30 mouse cellular contexts compared by ENCODE assay signal in genomic region chr10:60900992-60901391, GRCm38 (mm10).
A peak's percentile ranks its signal among the peaks of the same experiment; 100 is the strongest.
DNase-seq lines count a peak whose midpoint lies in the region; ATAC-seq and TF ChIP-seq lines count a peak whose summit lies in the region.
"Had no signal": no experiment of that assay in that cellular context is flagged by ENCODE, and none has a peak within 500 bp of the region (broad histone marks: within the 10 kb centered on the region; RNA-seq: fewer than 3 reads in every experiment).

No protein-coding gene starts in this region.

- no peak overlapping the region for H3ac ChIP-seq in C2C12 (ENCODE audit: control insufficient read depth, insufficient read length, low read depth)

- H3K27me3 ChIP-seq in forebrain, embryonic 11.5 days (ENCODE audit: control insufficient read depth, insufficient read depth, low read length) = no peaks in the 10 kb centered on the region
- no peaks in the 10 kb centered on the region for H3K27me3 ChIP-seq in forebrain, embryonic 16.5 days (replicated peaks; ENCODE audit: control insufficient read depth, insufficient read depth, low read length)
- no peaks in the 10 kb centered on the region for H3K27me3 ChIP-seq in C2C12 (ENCODE audit: control insufficient read depth, insufficient read depth, insufficient read length)
- H3K27me3 ChIP-seq in midbrain, embryonic 16.5 days (ENCODE audit: control insufficient read depth, insufficient read depth, low read depth, low read length) = no peaks in the 10 kb centered on the region
- H3K27me3 ChIP-seq: forebrain, embryonic 12.5 days; forebrain, embryonic 15.5 days; heart, embryonic 13.5 days had no signal

- H3K27ac ChIP-seq in forebrain, embryonic 11.5 days (ENCODE audit: low read depth, low read length) = no peak overlapping the region
- H3K27ac ChIP-seq in forebrain, embryonic 16.5 days (ENCODE audit: low read length) = no peak overlapping the region
- H3K27ac ChIP-seq in midbrain, embryonic 16.5 days (ENCODE audit: low read length) = no peak overlapping the region
- no peak overlapping the region for H3K27ac ChIP-seq in layer of hippocampus, adult 2 months
- H3K27ac ChIP-seq: forebrain, embryonic 12.5 days; forebrain, embryonic 15.5 days; heart, adult 2 months; heart, embryonic 10.5 days; heart, embryonic 13.5 days; hindbrain, embryonic 14.5 days; hindbrain, postnatal 0 days had no signal

- no peaks in the 10 kb centered on the region for H3K79me3 ChIP-seq in C2C12 (ENCODE audit: low read depth)

- H3K36me3 ChIP-seq in forebrain, embryonic 11.5 days (ENCODE audit: control insufficient read depth, insufficient read depth, low read length) = no peaks in the 10 kb centered on the region
- no peaks in the 10 kb centered on the region for H3K36me3 ChIP-seq in forebrain, embryonic 16.5 days (ENCODE audit: control insufficient read depth, insufficient read depth)
- no peaks in the 10 kb centered on the region for H3K36me3 ChIP-seq in C2C12 (ENCODE audit: control insufficient read depth, insufficient read depth)
- no peaks in the 10 kb centered on the region for H3K36me3 ChIP-seq in midbrain, embryonic 16.5 days (ENCODE audit: control insufficient read depth, insufficient read depth, low read length)
- H3K36me3 ChIP-seq: forebrain, embryonic 12.5 days; forebrain, embryonic 15.5 days; G1E; heart, embryonic 10.5 days; heart, embryonic 13.5 days had no signal

- TF ChIP-seq CTCF in C2C12 (IDR thresholded peaks at IDR 0.05; ENCODE audit: control insufficient read depth, insufficient read depth, insufficient read length) = no peak
- no peak for TF ChIP-seq CTCF in layer of hippocampus, adult 2 months (conservative IDR thresholded peaks at IDR 0.05)

- no peaks in the 10 kb centered on the region for H3K9me3 ChIP-seq in forebrain, embryonic 11.5 days (ENCODE audit: control insufficient read depth, low read length)
- H3K9me3 ChIP-seq in forebrain, embryonic 16.5 days (ENCODE audit: control insufficient read depth, low read length) = no peaks in the 10 kb centered on the region
- H3K9me3 ChIP-seq in midbrain, embryonic 16.5 days (replicated peaks; ENCODE audit: control insufficient read depth, low read length, poor library complexity, severe bottlenecking) = no peaks in the 10 kb centered on the region
- H3K9me3 ChIP-seq: forebrain, embryonic 12.5 days; forebrain, embryonic 15.5 days; heart, embryonic 10.5 days; heart, embryonic 13.5 days had no signal

- 90% methylated on average over 2 of the region's 2 CpGs for WGBS in forebrain, embryonic 11.5 days
- 95% methylated on average over 2 of the region's 2 CpGs for WGBS in forebrain, embryonic 16.5 days
- WGBS in midbrain, embryonic 16.5 days = 92% methylated on average over 2 of the region's 2 CpGs

- no peaks in the 10 kb centered on the region for H3K4me1 ChIP-seq in forebrain, embryonic 11.5 days (replicated peaks; ENCODE audit: control insufficient read depth, insufficient read depth, low read length)
- H3K4me1 ChIP-seq in forebrain, embryonic 16.5 days (replicated peaks; ENCODE audit: control insufficient read depth, insufficient read depth, low read length) = no peaks in the 10 kb centered on the region
- H3K4me1 ChIP-seq in midbrain, embryonic 16.5 days (ENCODE audit: control insufficient read depth, insufficient read depth, low read length) = 0 out of 2 replicates have a peak, but pooled peaks cover 2% of the 10 kb centered on the region
- H3K4me1 ChIP-seq: forebrain, embryonic 15.5 days; heart, embryonic 10.5 days; heart, embryonic 13.5 days had no signal

- H3K4me2 ChIP-seq in forebrain, embryonic 11.5 days (ENCODE audit: low read depth, low read length, severe bottlenecking) = no peak overlapping the region
- no peak overlapping the region for H3K4me2 ChIP-seq in forebrain, embryonic 16.5 days (ENCODE audit: low read length)
- H3K4me2 ChIP-seq in midbrain, embryonic 16.5 days (ENCODE audit: low read length) = no peak overlapping the region
- H3K4me2 ChIP-seq: forebrain, embryonic 12.5 days; forebrain, embryonic 15.5 days; heart, embryonic 13.5 days; hindbrain, embryonic 14.5 days had no signal

- H3K4me3 ChIP-seq in forebrain, embryonic 11.5 days (ENCODE audit: low read depth, low read length) = no peak overlapping the region
- H3K4me3 ChIP-seq in forebrain, embryonic 16.5 days (replicated peaks; ENCODE audit: low read length) = no peak overlapping the region
- H3K4me3 ChIP-seq in C2C12 (ENCODE audit: insufficient read depth, poor library complexity, severe bottlenecking) = no peak overlapping the region
- H3K4me3 ChIP-seq in midbrain, embryonic 16.5 days (ENCODE audit: low read depth, low read length) = no peak overlapping the region
- H3K4me3 ChIP-seq in layer of hippocampus, adult 2 months = no peak overlapping the region
- H3K4me3 ChIP-seq: forebrain, embryonic 12.5 days; forebrain, embryonic 15.5 days; heart, adult 2 months; heart, embryonic 10.5 days; heart, embryonic 13.5 days had no signal

- DNase-seq in forebrain, embryonic 11.5 days (ENCODE audit: low spot score) = peak; percentile 20
- peak; percentile 26 for DNase-seq in NIH3T3 (ENCODE audit: low read depth)
- no peak for DNase-seq in layer of hippocampus, adult 2 months (ENCODE audit: low spot score in 2 of 2)
- no peak for DNase-seq in retina, postnatal 1 day
- DNase-seq in adrenal gland, postnatal 4 days (ENCODE audit: low spot score in 2 of 2) = no peak
- DNase-seq: adrenal gland, adult 2 months; adrenal gland, postnatal 25 days; B cell, adult 2 months; cerebellum, adult 18-20 months; cerebellum, adult 9-10 months; cerebellum, postnatal 14 days; gastrocnemius, postnatal 10 days; gastrocnemius, postnatal 36 days; heart, adult 2 months; heart, postnatal 14 days; heart, postnatal 4 days; kidney, adult 2 months had no signal

- no peak for ATAC-seq in forebrain, embryonic 11.5 days (replicated peaks; ENCODE audit: low FRiP score)
- no peak for ATAC-seq in forebrain, embryonic 16.5 days
- no peak for ATAC-seq in midbrain, embryonic 16.5 days
- ATAC-seq: CD4-positive, CD25-positive, alpha-beta regulatory T cell, adult 4 months; forebrain, embryonic 15.5 days; hindbrain, postnatal 0 days; inflammation-experienced regulatory T-cells, adult 6 months; intestine, embryonic 16.5 days had no signal

- no peak overlapping the region for H3K9ac ChIP-seq in forebrain, embryonic 11.5 days (ENCODE audit: low read length)
- no peak overlapping the region for H3K9ac ChIP-seq in forebrain, embryonic 16.5 days (replicated peaks; ENCODE audit: low read depth, low read length)
- no peak overlapping the region for H3K9ac ChIP-seq in midbrain, embryonic 16.5 days (ENCODE audit: low read depth, low read length)
- H3K9ac ChIP-seq: forebrain, embryonic 12.5 days; forebrain, embryonic 15.5 days; heart, embryonic 13.5 days; hindbrain, embryonic 14.5 days had no signal

- H3K79me2 ChIP-seq in C2C12 (ENCODE audit: control insufficient read depth, insufficient read depth) = no peaks in the 10 kb centered on the region

TF ChIP-seq in C2C12, 6 proteins besides CTCF, POLR2A, EP300 and RAD21:
- TF ChIP-seq MYOG (IDR thresholded peaks at IDR 0.05; ENCODE audit: control insufficient read depth, extremely low read depth, insufficient read length) (no peak), MAX (IDR thresholded peaks at IDR 0.05) (no peak), MYOD1 (IDR thresholded peaks at IDR 0.05; ENCODE audit: control insufficient read depth, insufficient read length, low read depth) (peak; percentile 62), CEBPB (IDR thresholded peaks at IDR 0.05; ENCODE audit: low read depth) (no peak), USF1 (IDR thresholded peaks at IDR 0.05; ENCODE audit: low read depth) (no peak), FOSL1 (IDR thresholded peaks at IDR 0.05; ENCODE audit: insufficient read depth, low read length, poor library complexity, severe bottlenecking) (peak; percentile 57)

Comparison
In these comparisons a context has a peak if more than half of its experiments do, and no peak if none do; other contexts are left out.
1. DNase-seq: peak in forebrain, embryonic 11.5 days (single experiment) and NIH3T3 (single experiment); none in layer of hippocampus, adult 2 months (0 of 2), retina, postnatal 1 day (single experiment) and adrenal gland, postnatal 4 days (0 of 2).